Mouse (Mus musculus): Measurements from ENCODE around the gene Zbtb5.
"Not testable (repeated sequence)": the region's sequence is repeated elsewhere in the genome, so short reads cannot be mapped to it uniquely, and the experiment has no call there.

- not testable (repeated sequence) for TF ChIP-seq CTCF (IDR thresholded peaks at IDR 0.05; ENCODE audit: low read depth, low read length); POLR2A (IDR thresholded peaks at IDR 0.05; ENCODE audit: extremely low read depth, insufficient read depth, low read length)
Observed at GRCm38 (mm10) chr4:44992330-44992729, 19.9 kb downstream of the Zbtb5 start.

Measured in liver, adult 2 months (tissue).